Mouse (Mus musculus) liver, postnatal 0 days (tissue): Measurements from ENCODE around the gene Agap1.

Experiments
- CTCF ChIP-seq: sonication (generic); IDR thresholded peaks from 2 replicates; pipeline ENCODE4 v1.5.1; 2016; ENCODE audit warnings: antibody characterized with exemption, low read depth
- EP300 ChIP-seq: IDR thresholded peaks from 2 replicates; pipeline ENCODE4 v1.6.1; 2016; ENCODE audit warnings: antibody characterized with exemption, low read depth, mild to moderate bottlenecking

DNA sequence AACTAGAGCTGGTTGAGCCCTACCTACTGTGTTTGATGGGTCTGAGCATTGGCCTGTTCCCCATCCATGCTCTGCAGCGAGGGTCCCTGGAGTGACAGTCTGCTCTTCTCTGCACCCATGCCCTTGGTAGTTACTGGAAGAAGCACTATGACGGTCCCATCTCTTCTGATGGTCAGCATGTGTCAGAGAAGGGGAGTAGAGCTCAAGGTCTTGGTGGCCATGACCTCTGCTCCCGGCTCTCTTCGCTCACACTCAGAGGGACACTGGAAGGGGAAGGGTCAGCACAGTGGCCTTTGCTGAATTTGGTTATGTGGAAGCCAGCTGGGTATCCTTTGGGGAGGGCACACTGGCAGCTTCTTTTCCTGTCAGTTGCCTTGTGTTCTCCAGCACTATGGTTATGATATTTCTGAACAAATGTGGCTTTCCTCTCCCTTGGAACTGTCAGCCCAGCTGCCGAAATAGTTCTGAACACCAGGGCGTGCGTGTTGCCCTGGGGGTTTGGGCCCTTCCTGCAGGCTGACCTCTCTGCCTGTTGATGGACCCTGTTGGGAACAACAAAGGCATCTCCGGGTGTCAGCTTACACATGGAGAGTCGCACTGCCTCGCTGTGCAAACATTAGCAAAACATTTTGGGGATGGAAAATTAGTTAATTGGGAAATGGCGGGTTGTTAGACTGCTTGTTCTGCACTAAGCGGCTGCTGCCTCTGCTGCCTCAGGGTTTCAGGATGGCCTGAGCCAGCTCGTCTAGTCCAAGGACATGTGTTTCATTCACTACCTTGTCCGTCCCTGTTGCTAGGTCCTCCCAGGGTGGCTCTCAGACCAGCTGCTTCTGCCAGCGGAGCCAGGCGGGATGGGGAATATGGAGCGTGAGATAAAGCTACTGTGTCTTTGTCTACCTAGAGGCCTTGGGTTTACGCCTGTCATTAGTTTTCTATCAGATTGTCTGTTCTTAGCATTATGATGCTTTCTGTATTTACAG, 93.2 kb downstream of the Agap1 start:
- no peak for TF ChIP-seq CTCF
- no peak for TF ChIP-seq EP300
